Mouse (Mus musculus) brain, adult 2 months (tissue): ENCODE results near the gene Tent5a.

Source experiments
- DNase-seq: peaks from one replicate; pipeline ENCODE4 v3.0.0; 2011; ENCODE audit warnings: low read depth, low spot score

Gene Tent5a

DNA sequence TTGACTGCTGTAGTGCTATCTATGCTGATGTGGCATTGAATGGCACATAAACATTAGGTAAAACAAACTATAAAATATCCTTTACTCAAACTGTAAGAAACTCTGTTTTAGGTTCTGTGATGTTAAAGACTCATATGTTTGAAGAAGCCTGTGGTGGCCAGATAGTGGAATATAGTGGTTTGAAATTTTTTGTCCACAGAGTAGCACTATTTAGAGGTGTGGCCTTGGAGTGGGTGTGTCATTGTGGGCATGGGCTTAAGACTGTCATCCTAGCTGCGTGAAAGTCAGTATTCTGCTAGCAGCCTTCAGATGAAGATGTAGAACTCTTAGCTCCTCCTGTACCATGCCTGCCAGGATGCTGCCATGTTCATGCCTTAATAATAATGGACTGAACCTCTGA is 11.0 kb downstream of the Tent5a start:
- DNase-seq, result no peak

DNA sequence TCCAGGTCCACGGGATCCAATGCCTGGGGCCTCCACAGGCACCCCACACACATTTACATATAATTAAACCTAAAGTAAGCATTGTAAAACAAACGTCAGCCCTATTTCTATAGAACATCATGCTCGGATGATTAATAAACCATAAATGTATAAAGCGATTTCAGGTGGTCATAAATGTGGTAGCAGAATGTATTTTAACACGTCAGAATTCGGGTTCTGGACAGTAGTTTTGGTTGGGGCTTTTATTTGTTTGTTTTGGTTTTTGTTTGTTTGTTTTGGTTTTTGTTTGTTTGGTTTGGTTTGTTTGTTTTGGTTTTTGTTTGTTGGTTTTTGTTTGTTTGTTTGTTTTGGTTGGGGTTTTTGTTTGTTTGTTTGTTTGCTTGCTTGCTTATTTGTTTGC is 14.7 kb downstream of the Tent5a start, which contains the start of gene Gm11114:
Gene Gm11114 (plus strand): TSS at position 301 of the 400 bp plus-strand sequence.
- no peak for DNase-seq

- no peak for DNase-seq
Observed at GRCm38 (mm10) chr9:85303378-85303777, 23.8 kb downstream of the Tent5a start.

DNA sequence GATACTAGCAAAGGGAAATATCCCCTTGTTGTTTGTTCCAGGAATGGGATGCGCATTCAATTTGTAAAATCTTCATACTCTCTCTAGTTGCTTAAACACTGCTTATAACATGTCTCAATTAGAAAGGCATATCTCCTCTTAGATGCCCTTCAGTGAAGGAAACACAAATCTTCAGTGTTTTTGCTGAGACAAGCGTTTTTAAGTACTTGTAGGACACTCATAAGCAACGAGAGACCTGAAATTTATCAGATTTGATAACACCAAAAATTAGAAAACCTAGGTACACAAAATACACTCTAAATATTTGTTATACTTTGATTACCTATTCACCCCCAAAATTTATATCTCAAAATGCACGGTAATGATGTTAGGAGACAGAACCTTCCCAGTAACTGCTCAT is 24.3 kb downstream of the Tent5a start:
- DNase-seq, result no peak

GRCm38 (mm10) chr9:85274114-85274513 is 53.0 kb downstream of the Tent5a start:
- DNase-seq, result peak; percentile 61
